Mouse (Mus musculus): ENCODE data around the gene Olfr806.

- TF ChIP-seq MYOG (IDR thresholded peaks at IDR 0.05; ENCODE audit: control insufficient read depth, extremely low read depth, insufficient read length) (no peak), CTCF (IDR thresholded peaks at IDR 0.05; ENCODE audit: control insufficient read depth, insufficient read depth, insufficient read length) (no peak)
Observed at GRCm38 (mm10) chr10:129688069-129688468, 53.7 kb downstream of the Olfr806 start, which contains the start of gene Olfr802.

Data from C2C12 (cell line).